Mouse (Mus musculus): Measurements from ENCODE around the gene 2510009E07Rik. TPM values are rescaled to one million over a fixed set of nuclear protein-coding genes. Genes with fewer than 3 reads are reported as not detected.
"Not testable (repeated sequence)": the region's sequence is repeated elsewhere in the genome, so short reads cannot be mapped to it uniquely, and the experiment has no call there.

2510009E07Rik gene
- polyA plus RNA-seq, 1 experiment, result 14.1 TPM

DNA sequence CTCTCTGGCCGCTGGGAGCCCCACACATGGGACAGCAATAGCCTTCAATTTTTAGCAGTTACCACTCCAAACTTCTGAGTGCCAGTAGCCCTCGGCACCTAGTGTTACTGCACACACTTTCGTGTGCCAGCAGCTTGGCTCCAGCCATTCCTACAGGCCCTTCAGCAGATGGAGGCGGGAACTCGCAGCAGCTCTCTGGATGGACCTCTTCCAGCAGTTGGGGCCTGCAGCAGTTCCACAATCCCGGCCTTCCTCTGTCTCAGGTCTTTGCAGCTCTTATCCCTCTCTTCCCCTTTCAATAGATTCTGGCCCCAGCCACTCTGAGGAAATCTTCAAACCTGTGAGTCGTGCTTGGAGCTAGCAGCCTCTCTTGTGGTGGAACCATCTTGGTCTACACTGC is 17.7 kb downstream of the 2510009E07Rik start:
- DNase-seq (ENCODE audit: low spot score), result no peak

DNA sequence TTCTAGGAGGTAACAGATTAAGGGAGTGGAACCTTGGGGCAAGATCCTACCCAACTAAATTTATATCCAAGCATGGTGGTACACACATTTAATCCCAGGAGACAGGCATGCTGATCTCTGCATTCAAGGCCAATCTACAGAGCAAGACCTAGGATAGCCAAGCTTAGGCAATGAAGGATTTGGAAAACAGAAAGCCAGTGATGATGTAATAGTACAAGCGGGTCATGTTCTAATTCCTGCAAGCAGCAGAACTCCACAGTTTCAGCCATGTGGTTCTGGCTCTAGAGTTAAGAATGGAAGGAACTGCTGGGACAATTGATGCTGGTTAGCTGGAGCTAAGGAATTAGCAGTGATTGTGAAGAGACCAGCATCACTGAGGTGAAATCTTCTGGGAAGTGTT is 20.8 kb downstream of the 2510009E07Rik start:
- DNase-seq (ENCODE audit: low spot score), result not testable (repeated sequence)

DNA sequence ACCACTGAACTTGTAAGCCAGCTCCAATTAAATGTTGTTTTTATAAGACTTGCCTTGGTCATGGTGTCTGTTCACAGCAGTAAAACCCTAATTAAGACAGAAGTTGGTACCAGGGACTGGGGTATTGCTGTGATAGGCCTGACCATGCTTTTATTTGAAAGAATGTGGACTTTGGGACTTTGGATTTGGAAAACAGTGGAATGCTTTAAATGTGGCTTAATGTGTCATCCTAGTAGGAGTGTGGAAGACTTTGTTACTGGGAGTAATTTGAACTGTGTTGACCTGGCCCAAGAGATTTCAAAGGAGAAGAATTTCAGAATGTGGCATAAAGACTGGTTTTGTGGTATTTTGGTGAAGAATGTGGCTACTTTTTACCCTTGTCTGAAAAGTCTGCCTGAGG is 21.4 kb downstream of the 2510009E07Rik start:
- not testable (repeated sequence) for DNase-seq (ENCODE audit: low spot score)

DNA sequence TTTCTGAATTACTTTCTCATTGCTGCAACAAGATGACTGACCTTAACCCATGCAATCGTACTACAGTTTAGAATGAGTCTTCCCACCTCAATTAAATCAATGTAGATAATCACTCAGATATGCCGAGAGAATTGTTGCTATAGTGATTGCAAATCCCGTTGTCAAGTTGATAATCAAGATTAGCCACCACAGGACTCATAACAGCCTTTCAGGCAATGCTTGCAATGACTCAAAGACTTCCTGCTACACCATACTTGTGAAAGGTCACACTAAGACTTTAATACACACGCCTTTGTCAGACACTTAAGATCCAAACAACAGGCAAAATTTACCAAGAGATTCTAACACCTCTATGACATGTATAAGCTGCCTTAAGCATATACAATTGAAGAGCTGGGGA is 22.6 kb downstream of the 2510009E07Rik start:
- DNase-seq (ENCODE audit: low spot score), result no peak

DNA sequence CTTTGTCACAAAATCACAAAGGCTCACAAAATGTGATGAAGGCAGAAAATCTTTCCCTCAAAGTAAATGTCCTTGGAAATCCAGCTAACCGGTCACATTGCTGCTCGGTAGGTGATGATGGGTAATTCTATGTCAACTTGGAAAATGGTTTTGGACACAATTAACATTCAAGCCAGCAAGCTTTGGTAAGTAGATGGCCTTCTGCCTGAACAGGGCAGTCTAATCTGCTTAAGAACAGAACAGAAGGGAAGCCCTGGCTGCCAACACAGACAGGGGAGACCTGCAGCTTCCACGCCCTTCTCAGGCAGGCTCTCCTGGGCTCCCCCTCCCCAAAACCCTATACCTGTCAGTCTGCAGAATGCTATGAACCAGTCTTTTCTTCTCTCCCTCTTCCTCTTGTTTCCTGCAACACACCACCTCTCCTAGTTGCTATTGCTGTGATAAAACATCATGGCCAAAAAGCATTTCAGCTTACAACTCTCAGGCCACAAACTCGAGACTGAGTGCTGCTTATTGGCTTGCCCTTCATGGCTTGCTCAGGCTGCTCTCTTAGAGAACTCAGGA is 29.0 kb downstream of the 2510009E07Rik start:
- no peak for DNase-seq (ENCODE audit: low spot score)

DNA sequence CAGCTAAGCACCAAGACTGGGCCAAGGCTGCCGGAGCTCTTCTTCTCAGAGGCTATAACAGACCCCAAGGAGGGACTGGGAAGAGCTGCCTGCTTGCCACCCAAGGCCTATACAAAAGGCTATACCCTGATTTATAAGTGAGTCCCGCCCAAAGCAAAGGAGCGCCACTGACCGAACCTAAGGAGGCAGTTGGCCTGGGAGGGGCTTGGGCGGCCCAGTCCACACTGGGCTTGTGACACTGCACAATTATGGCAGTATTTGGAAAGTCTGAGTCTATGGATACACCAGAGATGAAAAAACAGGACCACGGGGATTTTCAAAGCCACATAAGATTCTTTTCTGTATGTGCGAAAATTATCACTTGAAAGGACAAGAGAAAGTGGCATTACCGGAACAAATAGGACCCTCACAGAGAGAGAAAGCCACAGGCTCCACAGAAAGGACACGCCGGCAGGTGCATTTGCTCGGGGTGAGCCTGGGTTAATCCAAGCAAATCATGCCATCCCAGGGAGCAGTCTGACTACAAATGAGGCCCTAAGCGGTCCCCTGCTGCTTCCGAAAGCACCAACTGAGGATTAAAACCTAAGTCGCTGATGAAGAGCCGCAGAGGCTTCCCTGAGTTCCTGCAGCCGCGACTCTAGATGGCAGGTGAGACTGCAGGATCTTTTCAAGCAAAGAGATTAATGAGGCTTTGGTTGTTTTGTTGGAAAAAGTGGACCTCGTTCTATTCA is 29.7 kb downstream of the 2510009E07Rik start:
- DNase-seq (ENCODE audit: low spot score), result no peak

DNA sequence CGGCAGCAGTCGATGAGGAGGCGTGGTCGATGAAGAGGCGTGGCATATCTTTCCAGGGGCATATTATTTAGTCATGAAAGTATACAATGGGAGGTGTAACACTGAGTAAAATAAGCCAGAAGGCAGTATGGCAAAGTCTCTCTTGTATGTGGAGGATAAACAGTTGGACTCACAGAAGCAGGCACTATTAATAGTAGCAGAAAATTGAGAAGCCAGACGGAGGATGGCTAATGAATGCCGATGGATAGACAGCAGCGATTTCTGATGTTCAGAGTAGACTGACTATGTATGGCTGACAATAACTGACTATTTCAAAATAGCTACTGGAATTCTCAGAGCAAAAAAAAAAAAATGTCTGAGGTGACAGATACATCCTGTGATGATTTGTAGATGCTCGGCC is 38.5 kb downstream of the 2510009E07Rik start:
- no peak for DNase-seq (ENCODE audit: low spot score)

DNA sequence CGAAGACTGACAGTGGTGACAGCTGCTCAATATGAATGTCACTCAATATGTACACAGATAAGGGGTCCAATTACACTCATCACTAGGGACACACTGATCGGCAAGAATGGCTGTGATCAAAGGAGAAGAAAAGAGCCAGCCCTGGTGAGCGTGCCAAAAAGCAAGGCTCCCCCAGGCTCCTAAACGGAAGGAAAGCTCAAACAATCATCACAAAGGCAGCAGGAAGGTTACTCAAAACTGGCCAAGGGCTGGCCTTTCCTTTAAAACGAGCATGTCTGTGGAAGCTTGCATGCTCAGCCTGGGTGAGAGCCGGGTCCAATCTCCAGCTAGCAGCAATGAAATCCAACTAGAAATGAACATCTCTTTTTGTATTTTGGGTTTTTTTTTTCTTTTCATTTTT is 39.2 kb downstream of the 2510009E07Rik start:
- DNase-seq (ENCODE audit: low spot score), result no peak

DNA sequence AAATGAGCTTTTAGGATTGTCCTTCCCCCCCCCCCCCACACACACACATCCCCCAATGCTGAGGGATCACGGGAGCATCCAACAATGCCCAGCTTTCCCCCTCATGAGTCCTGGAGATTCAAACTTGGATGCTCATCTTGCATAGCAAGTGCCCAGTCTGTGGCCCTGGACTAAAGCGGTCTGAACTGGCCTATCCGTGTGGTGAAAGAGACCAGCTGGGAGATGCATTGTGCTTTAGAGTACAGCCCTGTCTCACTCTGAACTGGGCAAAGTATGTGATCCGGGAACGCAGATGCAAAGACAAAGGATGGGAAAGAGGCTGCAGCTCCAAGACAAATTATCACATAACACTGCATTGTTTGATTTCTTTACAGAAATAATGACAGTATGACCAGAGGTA is 40.1 kb downstream of the 2510009E07Rik start:
- no peak for DNase-seq (ENCODE audit: low spot score)

DNA sequence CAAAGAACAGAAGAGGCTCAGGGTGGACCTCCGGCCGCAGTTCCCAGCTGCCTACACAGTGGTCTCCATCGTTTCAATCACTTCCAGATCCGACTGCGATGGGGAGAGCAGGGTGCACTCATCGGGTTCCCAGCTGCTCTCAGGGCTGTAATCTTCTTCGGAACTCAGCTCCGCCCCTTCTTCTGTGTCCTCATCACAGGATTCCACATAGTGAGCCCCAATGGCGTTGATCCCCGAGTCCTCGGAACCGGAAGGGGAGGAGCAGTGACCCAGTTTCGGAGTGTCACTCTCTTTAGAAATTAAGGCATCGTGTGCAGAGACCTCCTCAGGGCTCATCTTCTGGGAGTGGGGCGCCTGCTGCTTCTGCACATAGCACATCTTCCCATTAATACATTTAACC is 41.3 kb downstream of the 2510009E07Rik start:
- no peak for DNase-seq (ENCODE audit: low spot score)

DNA sequence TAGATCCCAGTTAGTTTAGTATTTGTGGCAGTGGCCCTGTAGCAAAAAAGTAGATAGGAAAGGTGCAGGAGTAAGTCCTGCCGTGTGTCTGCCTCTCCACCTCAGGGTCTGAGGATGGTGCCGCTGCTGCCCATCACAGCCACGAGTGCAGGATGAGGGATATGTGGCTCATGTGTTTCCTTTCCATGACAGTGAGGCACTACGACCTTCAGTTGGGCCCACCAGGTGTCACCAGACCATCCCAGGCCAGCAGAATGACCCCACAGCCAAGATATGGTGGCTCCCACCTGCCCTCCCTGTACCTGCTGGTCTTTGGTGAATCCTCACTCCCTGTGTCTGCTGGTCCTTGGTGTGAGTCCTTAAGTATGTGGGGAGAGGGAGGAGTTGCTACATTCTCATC is 43.3 kb downstream of the 2510009E07Rik start:
- DNase-seq (ENCODE audit: low spot score), result no peak

DNA sequence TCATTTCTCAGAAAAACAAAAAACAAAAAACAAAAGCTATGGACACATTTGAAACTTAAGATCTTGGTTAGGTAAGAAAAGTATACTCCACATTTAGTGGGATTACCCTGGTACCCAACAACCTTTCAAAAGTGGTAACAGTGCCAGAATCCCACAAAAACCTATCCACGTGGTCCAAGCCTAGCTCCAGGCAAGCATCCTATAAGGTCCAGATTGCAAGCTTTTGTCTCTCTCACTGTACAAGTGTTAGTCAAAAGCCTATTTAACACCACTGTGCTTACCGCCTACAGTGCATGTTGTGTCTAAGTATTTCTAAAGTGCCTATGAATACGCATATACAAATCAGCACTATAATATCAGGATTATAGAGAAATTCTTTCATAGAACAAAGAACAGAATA is 44.2 kb downstream of the 2510009E07Rik start:
- DNase-seq (ENCODE audit: low spot score), result no peak

DNA sequence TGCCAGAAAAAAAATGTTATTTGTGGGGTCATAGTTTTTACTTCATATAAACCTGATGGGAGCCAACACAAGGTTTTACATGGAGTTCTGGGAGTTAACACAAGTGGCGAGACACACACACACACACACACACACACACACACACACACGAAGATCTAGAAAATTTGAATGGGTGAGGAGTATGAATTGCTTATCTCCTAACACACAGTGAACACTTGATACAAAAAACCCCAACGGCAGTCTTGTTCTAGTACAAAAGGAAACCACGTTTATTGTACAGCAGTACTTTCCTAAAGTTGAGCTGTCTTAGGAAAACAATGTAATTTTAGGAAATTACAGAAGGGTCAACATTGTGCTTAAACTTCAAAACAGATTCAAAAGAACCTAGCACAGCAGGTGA is 45.7 kb downstream of the 2510009E07Rik start:
- no peak for DNase-seq (ENCODE audit: low spot score)

DNA sequence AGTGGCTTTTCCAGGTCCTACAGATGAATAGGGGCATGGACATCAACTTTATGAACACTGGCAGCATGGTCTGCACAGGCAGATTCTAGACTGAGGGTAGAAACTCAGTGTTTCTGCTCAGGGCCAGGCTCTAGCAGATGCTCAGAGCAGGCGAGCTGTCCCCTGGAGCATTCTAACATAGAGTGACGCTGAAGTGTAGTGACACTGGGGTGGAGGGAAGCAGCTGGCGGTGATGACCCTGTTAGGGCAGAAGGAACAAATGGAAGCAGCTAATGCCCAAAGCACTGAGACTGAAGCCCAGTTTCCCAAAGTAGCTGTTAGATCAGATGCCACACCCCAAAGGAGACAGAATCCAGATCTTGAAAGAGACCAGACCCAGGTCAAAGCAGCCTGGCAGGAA is 48.0 kb downstream of the 2510009E07Rik start:
- DNase-seq (ENCODE audit: low spot score), result no peak

DNA sequence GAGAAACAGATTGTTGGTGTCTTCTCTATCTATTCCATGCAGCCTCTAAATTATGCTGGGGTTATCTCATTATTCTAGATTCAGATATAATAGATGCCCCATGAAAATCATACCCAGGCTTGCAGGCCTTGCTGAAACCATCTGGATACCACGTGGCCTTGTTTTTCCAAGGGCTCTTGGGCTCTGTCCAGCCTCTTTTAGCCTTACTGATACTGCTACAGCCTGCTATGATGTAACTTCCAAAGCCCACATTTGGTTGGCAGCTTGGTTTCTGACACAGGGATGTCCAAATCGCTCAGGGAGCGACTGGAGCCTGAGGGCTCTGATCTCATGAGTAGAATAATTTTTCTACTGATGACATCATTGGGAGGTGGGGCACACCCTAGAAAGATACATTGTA is 48.5 kb downstream of the 2510009E07Rik start:
- DNase-seq (ENCODE audit: low spot score), result no peak

DNA sequence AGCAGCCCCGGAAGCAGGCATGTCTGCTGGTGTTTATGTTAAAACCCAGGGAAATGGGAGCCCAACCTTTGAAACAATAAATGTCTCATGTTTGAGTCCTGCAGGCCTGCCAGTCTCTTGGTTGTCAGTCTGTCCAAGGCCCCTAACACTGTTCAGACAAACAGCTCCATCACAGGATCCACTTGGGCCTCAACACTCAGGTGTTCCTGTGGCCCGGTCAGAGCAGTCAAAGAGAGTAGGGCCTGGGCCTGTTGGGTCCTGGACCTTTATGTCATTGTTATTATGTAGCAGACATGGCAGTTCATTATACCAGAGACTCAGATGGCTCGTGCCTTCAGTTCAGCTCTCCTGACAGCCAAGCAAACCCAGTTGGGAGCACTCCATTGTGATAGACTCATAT is 49.9 kb downstream of the 2510009E07Rik start:
- DNase-seq (ENCODE audit: low spot score), result no peak

DNA sequence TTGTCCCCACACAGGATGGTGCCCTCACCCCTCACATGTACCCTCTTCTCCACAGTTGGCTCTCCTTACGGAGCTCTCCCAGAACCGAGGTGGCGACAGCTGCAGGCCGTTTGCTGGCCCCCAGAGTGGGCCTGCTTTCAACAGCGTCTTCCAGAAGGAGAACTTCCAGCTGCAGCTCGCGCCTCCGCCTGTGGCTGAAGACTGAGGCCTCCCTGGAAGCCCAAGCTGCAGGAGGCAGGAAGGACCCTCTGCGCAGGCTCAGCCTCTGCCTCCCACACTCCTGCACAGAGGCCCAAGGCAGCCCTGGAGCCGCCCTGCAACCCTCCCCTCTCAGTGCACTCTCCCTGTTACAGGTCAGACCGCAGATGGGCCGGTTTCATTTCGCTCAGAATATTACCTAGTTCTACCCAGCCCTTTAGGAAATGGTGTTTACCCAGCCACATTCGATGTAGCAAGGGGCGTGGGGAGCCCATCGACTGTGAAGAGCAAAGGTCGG is 50.4 kb downstream of the 2510009E07Rik start:
- DNase-seq (ENCODE audit: low spot score), result no peak

DNA sequence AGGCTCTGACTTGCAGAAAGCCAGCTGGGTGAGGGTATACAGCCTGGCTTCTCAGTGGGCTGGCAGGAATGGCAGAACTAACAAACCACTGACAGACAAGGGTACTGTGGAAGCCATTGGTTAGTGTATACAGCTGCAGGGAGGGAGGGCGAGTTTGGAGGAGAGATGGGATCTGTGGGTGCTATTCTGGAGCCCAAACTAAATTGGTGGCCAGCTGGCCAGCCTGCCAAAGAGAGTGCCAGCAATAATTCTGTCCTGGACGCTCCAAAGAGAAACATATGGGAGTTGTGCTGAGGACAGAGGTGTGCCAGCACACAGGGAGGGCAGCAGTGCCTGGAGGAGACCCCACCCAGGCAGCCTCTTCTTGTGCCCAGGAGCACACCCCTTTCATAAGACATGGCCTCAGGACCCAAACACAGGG is 50.8 kb downstream of the 2510009E07Rik start:
- DNase-seq (ENCODE audit: low spot score), result no peak

DNA sequence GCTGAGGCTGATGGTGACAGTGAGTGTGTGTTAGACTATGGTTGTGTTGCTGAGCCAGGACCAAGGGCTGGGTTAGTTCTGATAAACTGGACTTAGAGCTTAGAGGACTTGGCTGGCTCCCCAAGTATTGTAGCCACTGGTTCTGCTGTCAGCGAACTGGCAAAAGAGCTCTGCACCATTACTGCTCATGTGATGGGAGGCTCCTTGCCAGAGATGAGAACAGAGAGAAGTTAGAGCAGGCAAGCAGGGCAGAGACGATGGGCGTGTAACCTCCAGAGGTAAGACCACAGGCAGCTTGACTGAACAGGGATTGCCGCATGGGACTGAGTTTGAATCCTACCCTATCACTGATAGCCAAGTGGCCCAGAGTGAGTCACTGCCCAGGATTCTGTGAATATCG is 51.6 kb downstream of the 2510009E07Rik start:
- no peak for DNase-seq (ENCODE audit: low spot score)

DNA sequence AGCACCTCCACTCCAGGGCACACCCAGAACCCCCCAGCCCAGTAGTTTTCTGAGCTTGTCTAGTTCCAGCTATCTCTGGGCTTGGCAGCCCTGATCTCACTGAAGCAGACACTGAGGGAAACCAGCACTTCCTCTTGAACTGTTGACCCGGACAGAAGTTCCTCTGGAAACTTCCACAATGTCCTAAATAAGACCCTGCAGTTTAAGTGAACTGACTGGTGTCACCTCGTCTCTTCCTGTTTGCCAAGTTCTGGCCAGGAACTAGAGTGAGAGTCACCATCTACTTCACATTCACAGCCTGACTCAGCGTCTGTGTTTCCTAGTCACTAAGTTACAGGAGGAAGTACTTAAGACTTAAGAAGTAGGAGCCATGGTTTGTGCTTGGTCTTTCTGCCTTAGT is 52.5 kb downstream of the 2510009E07Rik start:
- DNase-seq (ENCODE audit: low spot score), result no peak

DNA sequence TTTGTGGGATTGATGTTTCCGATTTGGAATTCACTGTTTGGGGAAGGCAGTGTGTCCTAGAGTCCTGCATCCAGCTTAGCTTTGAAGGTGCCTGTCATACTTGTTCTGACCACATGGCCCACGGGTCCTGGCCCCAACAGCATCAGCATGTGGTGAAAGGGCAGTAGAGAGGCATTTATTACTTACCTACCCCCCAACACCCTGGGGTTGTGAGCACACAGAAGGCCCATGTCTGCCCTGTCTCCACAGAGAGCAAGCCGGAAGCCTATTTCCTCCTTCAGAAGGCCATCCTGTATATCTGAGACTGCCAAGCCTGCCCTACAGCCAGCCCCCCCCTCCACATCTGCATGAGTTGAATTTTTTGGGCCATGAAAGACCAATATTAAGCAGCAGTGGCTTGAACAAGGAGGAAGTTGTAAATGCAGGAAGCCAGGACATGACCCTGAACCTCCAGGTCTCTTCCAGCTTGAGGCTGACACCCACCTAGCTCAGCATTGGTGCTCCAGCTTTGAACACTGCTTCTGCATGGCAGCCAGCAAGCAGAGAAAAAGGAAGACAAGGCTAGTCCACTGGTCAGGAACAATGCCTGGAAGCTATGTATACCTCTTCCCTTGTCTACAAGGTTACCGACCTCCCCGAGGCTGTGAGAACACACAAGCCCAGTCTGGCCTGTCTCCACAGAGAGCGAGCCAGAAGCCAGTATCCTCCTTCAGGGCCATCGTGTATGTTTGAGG is 53.5 kb downstream of the 2510009E07Rik start:
- no peak for DNase-seq (ENCODE audit: low spot score)

DNA sequence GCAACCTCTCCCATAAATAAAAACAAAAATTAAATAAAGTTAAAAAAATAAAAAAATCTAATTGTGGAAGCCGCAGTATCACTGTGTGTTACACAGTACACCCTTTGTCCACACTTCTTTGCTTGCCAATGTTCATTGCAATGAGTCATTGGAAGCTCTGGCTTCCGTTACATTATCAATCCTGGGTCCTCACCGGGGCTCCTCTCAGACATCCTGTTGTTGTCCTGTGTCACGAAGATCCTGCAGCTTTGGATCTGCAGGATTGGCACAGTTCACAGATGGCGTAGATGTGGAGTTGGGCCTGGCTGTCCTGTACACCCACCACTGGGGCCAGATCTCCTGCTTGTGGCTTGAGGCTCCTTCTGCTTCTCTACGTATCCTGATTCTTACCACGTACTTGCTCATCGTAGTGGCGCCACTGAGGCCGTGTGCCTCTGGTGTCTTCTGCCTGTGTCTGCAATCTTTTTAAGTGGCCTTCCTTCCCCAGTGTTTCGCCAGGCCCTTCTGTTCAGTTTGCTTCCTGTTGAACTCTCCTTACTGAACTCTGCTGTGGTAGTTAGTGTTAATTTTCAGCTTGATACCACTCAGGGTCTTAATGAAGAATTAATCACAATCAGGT is 57.2 kb downstream of the 2510009E07Rik start:
- no peak for DNase-seq (ENCODE audit: low spot score)

Data from urinary bladder, adult 2 months (tissue).